Mouse (Mus musculus) thymus, adult 2 months (tissue): ENCODE results near the gene Lingo1.

ENCODE experiments used
- CTCF ChIP-seq: fragments of 200-500 bp; IDR thresholded peaks from 2 replicates; pipeline ENCODE4 v1.5.1; 2012; ENCODE audit warnings: mild to moderate bottlenecking, control low read depth, low read length, moderate library complexity, borderline replicate concordance; ENCODE audit not compliant: control insufficient read depth, poor library complexity, insufficient read depth; ENCODE audit errors: extremely low read depth
- POLR2A ChIP-seq: fragments of 200-500 bp; IDR thresholded peaks from 2 replicates; pipeline ENCODE4 v1.6.1; 2012; ENCODE audit warnings: mild to moderate bottlenecking, low read length, control low read depth, moderate library complexity; ENCODE audit not compliant: control insufficient read depth, poor library complexity, insufficient read depth; ENCODE audit errors: extremely low read depth

DNA sequence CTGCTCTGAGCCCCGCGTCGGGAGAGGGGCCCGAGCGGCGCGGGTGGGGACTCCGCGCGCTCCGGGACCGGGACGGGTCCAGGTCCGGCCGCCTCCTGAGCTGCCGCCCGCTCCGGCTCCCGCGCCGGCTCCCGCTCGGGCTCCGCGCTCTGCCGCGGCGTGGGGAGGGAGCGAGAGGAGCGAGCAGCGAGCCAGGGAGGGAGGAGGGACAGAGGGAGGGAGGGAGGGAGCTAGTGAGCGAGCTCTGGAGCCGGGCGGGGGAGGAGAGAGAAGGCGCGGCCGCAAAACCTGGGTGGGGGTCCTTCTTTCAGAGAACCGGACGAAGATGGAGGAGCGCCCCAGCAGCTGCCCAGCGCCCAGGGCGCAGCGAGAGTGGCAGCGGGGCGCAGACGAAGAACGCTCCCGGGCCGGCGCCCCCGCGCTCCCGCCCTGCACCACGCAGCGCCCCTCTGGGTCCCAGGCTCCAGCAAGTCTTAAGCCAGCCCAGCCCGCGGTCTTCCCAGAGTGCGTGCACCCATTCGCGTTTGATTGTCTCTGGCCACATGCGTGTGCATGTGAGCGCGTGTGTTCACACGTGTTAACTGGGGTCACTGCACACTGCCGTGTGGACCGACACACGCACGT, 160.7 kb downstream of the Lingo1 start:
- TF ChIP-seq CTCF (no peak), POLR2A (no peak)
